Mouse (Mus musculus) retina, postnatal 1 day (tissue): ENCODE measurements at regions not wholly inside any gene's neighbourhood (a gene's known extent, or its start where the extent isn't known, plus 50 kb on each side); places are given as distances from the start of the nearest gene placed in this dataset.
"Not testable (repeated sequence)": the region's sequence is repeated elsewhere in the genome, so short reads cannot be mapped to it uniquely, and the experiment has no call there.

Experiments used
- DNase-seq: peaks from one replicate; pipeline ENCODE4 v3.0.0-alpha.2; 2012

DNA sequence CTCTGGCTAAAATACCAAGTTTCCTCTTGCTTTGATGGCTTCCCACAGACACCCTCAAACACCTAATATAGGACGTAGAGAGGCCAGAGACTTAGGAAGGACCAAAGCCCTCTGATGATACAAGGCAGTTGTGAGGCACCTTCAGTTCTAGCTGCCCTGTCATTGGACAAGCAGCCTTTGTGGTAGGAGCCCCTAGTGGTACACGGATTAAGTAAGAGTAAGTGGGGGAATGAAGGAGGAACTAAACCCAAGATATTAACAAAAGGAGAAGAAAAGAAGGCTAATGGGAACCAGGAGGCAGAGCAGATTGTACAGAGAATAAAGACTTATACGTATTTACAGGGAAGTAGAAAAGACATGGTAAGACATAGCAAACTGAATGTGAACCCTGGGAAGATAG is 352.3 kb upstream of the Tmco5 start:
- not testable (repeated sequence) for DNase-seq

DNA sequence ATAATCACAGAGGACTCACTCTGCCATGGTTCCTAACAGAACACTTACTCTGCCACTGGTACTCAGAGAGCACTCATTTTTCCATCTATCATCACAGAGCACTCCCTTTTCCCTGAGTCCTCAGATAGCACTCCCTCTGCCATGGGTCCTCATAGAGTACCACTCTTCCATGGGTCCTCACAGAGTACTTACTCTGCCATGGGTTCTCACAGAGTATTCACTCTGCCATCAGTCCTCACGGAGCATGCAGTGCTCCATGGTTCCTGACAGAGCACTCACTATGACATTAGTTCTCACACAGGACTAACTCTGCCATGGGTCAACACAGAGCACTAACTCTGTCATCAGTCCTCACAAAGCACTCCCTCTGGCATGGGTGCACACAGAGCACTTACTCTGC is 342.0 kb upstream of the Tmco5 start:
- DNase-seq: no peak

DNA sequence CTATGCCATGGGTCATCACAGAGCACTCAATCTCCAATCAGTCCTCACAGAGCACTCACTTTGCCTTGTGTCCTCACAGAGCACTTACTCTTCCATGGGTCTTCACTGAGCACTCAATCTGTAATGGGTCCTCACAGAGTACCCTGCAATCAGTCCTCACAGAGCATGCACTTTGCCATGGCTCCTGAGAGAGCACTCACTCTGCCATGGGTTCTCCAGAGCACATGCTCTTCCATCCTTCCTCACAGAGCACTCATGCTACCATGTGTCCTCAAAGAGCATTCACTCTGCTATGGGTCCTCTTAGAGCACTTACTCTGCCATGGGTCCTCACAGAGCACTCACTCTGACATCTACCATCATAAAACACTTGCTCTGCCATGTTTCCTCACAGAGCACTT is 319.1 kb upstream of the Tmco5 start:
- no peak for DNase-seq

DNA sequence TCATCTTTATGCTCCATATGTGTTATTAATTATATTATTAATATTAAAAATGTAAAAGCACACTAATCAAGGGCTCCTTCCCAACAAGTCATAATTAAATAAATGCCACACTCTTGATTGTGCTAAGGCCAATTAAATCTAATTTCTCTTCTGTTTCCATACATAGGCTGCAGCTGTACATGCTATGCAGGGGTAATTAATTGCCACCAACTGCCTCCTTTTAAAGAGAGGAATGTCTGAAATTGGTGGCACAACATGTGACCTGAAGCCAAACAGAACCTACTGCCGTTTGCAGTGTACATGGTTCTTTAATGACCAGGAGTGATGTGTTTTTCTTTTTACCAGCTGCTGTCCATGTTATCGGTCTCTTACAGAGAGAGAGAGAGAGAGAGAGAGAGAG is 294.5 kb upstream of the Tmco5 start:
- peak; percentile 31 for DNase-seq

DNA sequence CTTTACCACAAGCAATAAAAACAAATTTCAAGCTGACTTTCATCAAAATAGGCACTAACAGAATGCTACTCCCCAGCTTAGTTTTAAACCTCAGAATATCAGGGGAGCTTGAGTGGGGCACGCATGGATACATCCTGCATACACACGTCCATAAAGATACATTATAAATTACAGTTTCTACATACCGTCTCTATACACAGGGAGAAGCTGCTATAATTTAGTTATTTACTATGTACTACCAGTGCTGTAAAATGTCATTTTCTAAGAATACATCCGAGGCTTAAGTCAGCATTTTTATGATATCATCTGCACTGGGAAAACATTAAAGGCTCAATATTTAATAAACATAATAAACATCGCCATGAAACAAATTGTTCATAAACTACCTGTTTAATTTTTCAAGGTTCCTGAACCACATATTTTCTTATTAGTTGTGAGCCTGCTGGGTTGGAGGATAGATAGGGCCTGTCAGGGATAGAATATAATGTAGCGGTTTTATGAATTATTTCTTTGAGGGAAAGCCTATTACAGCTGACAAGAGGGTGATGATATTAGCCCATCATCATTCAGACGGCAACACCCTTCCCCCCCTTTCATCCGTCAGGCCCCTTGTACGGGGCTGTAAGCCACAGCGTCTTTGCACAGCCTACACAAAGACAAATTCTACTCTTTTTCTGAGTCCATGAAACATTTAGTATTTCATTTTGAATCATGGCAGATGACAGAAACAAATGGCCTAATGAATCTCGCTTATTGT is 292.1 kb upstream of the Tmco5 start:
- no peak for DNase-seq

DNA sequence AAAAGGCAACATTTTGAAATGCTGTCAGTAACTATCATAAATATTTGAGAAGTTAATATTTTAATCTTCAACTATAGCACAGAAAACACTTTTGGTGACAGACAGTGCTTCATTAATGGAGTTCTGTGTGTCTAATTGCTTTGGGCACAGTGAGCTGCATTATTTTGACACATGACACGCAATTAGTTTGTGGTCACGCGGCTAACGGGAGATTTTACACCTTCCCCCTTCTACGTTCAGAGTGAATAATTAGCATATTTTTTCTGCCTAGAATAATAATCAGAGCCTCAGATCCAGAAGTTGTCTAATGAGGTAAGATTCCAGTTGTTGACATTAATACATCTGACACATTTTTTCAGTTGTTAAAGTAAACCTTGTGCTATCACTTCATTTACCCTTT is 272.6 kb upstream of the Tmco5 start:
- DNase-seq: peak; percentile 48

GRCm38 (mm10) chr2:116639935-116640334 is 238.6 kb upstream of the Tmco5 start:
- DNase-seq: no peak

DNA sequence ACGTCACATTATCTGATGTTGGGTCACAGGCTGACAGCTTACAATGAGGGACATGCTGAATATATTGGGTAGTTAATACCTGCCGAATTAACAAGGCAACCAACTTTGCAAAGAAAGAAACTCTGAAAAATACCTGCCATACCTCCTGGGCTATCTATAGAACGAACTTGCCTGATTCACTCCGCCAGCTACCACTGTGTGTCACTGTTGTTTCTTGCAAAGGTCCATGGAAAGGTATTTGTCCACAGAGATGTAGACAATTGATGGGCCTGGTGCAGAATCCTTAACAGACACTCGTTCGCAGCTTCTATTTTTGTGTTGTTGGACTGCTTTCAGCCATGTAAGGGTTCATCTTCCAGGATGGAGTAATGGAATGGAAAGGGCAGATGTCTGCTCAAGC is 226.4 kb upstream of the Tmco5 start:
- peak; percentile 2 for DNase-seq

GRCm38 (mm10) chr2:116685756-116686155 is 192.7 kb upstream of the Tmco5 start:
- DNase-seq: no peak

DNA sequence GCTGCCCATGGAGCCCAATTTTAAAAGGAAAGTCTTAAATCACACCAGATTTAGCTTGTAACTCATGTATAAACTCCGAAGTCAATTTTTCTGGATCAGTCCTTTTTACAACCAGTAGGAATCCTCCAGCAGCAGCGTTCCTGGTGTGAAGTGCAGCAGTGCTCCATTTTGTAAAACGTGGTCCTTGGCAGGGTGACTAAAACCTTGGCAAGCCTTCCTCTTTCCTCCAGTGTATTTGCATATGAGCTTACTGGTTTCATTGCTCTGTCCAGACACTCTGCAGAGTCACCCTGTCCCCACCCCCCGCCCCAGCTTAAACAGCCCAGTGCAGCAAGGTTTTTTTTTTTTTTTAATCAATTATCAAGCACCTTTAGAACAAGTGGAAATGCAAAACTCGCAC is 180.9 kb upstream of the Tmco5 start:
- DNase-seq: no peak

DNA sequence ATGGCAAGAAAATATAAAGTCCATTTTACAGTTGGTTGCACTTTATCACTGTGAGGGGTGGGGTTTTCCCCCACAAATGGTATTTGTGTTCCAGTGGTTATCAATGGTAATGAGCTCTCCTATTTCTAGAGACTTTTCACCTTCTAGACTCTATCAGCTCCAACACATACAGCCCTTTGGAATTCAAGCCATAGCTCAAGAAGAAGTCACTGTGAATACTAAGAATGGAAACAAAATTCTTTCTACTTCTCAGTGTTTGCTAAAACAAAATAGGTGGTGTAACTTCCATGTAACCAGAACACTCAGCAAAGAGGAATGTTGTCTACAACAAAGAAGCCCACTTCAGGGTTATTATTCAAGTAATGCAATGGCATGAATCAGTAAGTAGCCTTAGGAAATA is 173.8 kb upstream of the Tmco5 start:
- no peak for DNase-seq

- DNase-seq: no peak
These were observed 168.9 kb upstream of the Tmco5 start for GRCm38 (mm10) chr2:116709608-116710007.

DNA sequence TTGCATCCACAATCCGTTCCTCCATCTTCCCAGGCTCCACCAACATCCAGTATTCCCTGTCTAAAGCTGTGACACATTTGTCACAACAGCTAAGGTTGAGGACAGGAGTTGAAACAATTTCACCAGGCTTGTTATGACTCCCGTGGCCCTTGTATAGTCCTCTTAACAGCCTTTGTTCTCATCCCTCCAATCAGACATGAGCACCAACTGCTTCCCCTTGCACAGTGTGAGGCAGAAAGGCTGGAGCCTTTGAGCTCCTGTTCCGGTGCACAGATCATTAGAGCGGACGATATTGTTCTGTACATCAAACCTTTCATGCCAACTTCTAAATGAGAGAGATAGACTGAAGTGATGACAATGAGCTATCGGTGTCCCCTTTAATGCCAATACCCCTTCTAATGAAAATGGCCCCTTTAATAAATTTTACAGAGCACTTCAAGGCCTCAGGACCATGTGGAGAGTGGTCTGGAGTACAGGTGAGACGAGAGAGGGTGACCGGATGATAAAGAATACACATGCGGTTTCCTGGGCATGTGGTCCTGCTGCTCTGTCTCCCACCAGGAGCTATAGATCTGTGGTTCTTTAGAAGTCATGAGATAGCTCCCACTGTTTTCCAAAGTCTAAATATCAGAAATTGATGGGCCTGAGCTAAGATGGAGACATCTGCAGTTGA is 161.8 kb upstream of the Tmco5 start:
- peak; percentile 27 for DNase-seq

GRCm38 (mm10) chr2:116718637-116719036 is 159.9 kb upstream of the Tmco5 start:
- DNase-seq: no peak

- DNase-seq: no peak
These were observed 150.9 kb upstream of the Tmco5 start for GRCm38 (mm10) chr2:116727591-116727990.

DNA sequence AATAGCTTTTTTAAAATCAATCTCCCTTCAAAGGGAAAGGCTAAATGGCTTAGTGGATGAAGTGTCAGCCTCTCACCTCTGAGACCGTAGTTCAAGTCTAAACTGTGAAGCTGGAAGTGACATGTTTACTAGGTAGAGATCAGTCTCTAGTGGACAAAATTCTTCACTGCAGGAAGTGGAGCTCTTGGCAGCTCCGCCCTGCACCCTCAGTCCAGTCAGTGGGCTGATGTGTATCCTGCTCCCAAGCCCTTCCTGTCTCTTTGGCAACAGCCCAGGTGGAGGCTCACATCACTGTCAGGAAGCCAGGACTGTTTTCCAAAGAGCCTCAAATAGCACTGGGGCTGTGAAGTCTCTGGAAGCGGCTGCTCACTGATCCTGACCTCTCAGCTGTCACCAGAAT is 142.8 kb upstream of the Tmco5 start:
- peak; percentile 51 for DNase-seq

DNA sequence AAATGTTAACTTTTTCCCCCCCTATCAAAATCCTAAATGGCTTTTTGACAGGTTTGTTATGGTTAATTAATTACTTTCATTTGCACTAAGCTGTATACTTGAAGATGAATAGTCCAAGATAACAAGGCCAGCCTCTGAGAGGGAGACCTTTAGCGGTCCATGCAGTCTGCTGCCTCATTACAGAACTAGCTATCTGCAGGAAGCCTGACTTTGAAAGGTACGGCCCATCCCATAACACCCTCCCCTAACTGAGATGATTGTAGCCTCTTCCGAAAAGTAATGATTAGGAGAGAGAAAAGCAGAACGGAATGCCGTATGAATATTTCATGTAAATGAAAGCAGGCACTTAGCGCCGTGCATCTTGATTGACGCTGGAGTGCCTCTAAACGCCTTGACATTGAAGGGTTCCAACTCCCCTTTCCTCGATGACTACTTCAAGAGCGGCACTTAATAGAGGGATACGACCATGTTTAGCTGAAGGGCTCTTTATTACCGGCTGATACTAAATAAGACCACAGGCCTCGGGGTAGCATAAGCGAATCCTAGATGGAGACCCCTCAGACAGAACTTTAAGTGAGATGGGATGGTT is 109.9 kb upstream of the Tmco5 start:
- DNase-seq: no peak

- no peak for DNase-seq
These were observed 109.3 kb upstream of the Tmco5 start for GRCm38 (mm10) chr2:116769186-116769585.

- no peak for DNase-seq
These were observed 105.9 kb upstream of the Tmco5 start for GRCm38 (mm10) chr2:116772569-116772968.

DNA sequence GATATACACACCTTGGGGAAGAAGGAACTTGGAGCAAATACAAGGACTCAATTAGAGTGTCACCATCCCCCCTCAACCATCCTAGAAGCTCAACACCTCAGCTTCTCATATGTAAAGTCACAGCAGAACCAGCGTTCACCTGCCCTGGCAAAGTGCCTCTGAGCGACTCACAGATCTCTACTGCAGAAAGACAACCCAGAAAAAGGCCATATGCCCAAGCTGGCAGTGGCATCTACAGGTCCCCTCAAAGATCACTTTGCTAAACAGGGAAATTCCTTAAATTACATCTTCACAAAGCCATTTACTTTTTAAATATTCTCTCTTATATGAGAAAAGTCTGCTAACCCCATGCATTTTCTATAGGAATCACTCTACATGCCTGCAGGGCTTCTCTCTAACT is 78.3 kb upstream of the Tmco5 start:
- no peak for DNase-seq

GRCm38 (mm10) chr2:116801578-116801977 is 76.9 kb upstream of the Tmco5 start:
- no peak for DNase-seq

DNA sequence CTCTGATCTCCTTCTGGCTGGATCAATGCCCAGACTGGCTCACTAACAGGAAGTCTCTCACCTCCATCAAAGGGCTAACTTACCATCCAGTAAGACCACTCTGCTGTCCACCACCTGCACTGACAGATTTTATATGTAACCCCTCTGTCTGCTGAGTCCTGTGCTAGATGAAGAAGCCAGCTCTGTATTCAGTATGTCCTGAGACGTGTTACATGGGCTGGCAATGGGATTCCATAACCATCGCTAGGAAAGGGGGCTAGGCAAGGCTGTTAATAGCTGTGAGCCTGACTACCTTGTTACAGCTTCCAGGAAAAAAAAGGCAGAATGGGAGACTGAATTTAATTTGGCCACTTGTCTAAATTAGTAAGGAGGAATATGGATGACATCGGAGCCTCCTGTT is 71.3 kb upstream of the Tmco5 start:
- peak; percentile 48 for DNase-seq

- no peak for DNase-seq
These were observed 70.9 kb upstream of the Tmco5 start for GRCm38 (mm10) chr2:116807636-116808035.

DNA sequence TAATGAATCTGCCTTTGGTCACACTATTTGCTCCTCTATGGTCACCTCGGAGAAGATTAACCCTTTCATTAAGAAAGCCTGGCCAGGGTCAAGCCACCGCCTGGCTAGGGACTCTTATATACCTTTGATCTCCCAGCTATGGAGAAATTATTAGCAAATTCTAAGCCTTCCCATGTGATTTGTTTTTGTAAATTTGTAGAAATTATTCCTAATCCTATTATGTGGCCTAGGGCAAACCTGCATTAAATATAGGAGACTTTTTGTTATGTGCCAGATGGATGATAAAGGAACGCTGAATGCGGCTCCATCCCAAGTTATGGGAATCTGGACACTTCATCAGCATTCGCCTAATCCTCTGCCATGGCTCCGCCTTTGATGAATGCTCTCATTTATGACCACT is 70.4 kb upstream of the Tmco5 start:
- no peak for DNase-seq
